Mouse (Mus musculus) adrenal gland, adult 18-20 months (tissue): ENCODE measurements at regions not wholly inside any gene's neighbourhood (a gene's known extent, or its start where the extent isn't known, plus 50 kb on each side); places are given as distances from the start of the nearest gene placed in this dataset.

Source experiments
- DNase-seq, 2 experiments: peaks; one replicate each; pipeline ENCODE4 v3.0.0; 2021 to 2022; ENCODE audit warnings: low spot score in 2 of 2

DNA sequence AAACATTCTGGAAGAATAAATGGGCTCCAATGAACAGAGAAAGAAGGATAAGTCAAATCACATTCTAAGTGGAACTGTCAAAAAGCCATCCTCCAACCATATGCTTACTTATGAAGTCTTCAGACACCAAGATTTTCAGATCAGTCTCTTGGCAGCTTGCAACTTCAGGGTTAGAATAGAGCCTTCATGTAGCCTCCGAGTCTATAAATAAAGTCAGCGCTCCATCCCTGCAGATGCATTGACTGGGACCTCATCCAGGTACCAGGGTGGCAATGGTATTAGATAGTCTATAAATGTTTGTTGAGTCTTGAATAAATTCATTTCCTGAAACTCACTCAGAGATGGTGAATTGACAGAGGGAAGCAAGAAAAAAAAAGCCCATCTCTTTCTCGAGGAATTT lies 107.2 kb upstream of the Eepd1 start:
- no peak for DNase-seq

DNA sequence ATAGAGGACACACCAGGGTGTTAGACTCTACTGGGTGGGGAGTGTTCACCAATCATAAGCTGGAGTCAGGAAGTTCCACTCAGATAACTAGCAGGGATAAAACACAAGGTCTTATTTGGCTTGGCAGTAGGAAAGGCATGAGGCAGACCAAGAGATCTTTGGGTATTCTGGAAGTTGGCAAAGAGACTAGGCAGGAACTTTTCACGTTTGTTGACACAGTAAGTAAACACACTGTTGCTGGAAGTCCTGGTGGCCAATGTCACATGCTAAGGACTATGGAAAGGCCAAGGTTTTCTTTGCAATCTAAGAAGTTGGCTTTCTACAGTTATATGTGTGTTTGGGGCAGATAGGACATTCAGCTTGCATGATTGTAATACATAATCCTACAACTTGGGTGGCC lies 105.1 kb upstream of the Eepd1 start:
- no peak for DNase-seq

DNA sequence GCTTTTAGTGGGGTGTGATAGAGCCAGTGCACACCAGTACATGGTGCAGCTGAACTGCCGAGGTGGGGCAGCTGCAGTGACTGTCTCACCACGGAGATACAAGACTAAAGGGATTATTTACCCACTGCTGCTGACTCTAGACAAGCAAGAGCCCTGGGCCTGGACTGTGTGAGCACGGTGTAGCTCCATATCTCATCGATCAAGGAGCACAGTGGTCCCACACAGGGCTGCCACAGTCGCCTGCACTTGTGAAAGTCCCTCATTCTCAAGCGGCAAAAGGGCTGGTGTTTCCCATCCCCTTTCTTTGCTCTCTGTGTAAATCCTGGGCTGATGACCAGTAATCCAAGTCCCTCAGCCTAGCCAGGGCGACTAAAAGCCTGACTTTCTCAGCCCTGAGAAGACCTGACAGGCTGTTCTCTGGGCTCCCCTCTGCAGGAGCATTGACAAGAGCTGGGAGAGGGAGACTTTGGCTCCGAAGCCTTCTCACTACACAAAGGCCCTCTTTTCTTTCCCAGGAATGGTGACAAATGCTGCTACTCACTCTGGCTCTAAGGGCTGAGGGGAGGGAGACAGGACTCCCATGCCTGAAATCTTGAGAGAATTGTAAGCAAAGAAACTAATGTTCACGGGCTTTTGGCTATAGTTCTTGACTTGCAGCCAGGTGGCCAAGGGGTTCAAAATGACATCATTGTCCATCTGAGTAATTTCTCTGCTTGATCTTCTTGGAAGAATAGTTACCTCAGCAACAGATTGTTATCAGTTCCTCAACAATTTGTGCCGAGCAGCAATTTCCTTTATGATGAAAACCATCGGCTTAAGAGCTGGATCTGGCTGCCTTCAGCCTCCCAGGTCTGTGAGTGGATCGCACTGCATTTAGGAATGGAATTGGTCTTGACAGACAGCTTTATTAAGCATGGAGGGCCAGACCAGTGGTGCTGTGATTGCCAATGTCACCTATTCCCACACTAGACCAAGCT lies 103.3 kb upstream of the Eepd1 start:
- peak in 1 of 2 experiments; percentile 1 for DNase-seq

DNA sequence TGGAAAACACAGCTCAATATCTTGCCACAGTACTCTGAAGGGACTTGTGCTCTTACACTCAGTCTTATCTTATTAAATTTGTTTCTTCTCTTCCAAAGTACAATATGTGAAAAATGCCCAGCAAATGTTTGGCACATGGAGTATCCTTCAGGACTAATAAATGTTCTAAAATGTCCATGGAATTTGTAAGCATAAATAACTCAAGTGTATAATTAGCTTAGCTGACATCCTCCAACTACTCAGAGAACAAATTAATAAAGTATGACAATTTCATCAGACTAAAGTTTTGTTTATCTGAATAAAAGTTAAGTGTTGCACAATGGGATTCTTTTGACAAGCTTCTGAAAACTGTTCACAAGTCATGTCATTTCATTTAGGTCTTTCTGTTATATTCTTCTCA lies 96.0 kb upstream of the Eepd1 start:
- DNase-seq: no peak

DNA sequence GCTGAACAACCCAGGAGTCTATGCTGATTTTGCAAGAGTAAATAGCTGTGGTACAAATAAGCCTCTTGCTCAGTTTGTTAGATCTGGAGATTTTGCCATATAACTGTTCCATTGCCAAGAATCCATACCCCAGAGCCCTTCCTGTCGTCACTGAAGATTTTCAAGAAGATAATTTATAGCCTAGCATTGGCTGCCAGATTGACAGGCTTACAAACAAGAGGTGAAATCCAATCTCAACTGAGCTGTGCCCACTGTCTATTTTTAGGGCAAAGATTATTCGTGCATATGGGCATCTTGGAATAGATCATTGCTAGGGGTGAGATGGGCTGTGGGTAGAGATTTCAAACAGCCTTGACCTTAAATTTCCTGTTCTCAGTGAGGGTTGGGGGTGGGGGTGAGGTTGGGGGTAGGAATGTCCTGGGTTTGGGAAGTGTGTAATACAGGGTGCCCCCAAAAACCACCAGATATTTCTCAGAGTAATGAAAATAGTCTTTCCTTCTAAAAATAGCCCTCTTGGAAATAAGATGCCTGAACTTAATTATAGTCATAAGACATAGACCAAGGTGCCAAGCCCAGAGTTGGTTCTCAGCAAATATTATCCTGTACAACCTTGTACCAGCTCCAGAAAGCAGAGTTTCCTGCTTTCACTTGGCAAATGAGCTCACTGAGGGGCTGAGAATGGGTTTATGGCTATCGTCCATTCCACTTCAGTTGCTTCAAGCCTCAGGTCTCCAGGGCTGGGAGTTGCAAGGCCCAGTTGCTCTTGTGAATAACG lies 93.3 kb upstream of the Eepd1 start:
- no peak for DNase-seq

DNA sequence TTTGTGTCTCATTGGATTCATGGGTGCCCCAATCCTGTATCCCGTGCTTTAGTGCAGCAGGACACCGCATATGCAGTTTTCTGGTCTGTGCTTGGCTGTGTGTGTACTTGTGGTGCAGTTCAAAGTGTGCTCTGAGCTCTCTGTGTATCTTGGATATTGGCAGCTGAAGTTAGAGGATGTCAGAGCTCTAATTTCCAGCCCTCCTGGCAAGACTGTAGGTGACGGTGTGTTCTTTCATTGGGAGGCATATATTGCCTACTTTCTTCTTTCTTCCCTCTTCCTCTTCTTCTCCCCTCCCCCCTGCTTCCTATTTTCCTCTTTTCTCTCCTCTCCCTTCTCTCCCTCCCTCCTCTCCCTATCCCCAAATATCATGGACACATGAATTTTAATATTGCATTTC lies 92.0 kb upstream of the Eepd1 start:
- DNase-seq: no peak

DNA sequence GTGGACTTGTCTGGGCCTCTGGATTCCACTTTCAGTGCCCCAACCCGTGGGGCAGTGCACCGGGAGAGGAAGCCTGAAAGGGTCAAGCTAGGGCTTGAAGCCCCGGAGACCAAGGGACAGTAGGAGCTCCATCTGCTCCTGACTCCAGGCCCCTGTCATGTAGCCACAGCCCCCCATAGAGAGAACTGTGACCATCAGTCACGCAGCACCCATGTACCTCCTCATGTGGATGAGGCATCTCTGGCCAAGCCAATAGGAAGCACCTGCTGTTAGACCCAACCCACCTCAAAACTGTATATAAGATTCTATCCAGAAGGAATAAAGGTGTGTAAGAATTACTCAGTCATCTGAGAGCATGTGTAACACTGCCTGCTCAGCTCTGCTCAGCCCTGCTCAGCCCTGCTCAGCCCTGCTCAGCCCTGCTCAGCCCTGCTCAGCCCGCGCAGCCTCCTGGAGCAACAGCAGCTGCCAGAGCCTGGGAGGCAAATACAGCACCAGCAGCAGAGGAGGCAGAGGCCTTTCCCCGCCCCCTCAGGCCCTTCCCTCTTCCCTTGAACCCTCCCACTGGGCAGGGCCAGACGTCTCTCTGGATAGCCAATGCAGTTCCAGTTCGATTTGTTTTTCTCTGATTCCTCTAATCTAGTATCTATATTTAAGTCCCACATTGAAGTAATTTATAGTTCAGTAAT lies 80.6 kb upstream of the Eepd1 start:
- peak; percentile 6 to 26 for DNase-seq

DNA sequence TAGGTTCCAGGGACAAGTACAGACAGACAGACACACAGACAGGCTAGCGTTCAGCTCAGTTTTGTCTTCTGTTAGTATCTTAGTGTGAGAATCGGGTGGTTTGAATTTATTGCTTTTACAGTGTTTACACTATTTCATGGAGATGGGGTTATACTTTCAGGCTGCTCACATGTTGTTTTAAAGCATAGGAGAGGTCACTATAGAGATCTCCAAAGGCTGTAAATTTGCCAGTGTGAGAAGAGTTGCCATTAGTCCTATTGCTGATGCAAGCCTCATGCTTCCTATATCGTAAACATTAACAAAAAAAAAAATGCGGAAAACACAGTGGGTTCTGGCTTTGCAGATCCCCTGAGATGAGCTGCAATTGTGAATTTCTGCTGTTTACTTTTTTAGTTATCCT lies 75.5 kb upstream of the Eepd1 start:
- no peak for DNase-seq

DNA sequence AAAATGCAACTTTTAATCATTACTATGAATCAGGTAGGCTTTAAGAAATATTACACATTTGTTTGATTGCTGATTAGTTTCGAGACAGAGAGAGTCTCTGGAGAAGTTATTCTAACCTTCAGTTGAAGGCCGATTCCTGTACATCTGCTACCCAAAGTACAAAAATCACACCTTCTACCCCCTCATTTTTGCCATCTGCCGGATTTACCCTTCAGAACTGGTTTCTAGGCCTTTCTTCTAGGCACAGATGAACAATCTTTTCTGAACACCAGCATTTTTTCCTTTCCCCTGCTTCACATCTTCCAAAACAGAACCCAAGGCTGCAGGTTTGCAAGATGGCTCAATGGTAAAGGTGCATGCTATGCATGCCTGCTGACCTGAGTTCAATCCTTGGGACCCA lies 72.8 kb upstream of the Eepd1 start:
- DNase-seq: no peak

DNA sequence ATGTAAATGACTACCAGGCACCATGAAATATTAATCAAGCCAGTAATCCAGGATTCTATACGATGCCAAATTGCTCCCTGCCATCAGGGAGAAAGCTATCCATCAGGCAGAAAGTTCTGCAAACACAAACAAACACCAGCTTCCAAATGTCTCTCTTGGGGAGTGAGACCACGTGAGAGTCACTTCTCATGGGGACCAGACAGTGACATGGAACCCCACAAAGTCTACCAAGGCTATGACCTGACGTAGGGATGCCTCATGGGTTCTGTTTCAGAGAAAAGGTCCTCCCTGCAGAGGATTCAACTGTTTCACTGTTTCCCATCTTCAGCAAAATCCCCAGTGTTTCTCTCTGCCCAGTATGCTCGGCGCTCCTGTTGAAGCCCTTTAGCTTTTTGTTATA lies 71.6 kb upstream of the Eepd1 start:
- DNase-seq: no peak

DNA sequence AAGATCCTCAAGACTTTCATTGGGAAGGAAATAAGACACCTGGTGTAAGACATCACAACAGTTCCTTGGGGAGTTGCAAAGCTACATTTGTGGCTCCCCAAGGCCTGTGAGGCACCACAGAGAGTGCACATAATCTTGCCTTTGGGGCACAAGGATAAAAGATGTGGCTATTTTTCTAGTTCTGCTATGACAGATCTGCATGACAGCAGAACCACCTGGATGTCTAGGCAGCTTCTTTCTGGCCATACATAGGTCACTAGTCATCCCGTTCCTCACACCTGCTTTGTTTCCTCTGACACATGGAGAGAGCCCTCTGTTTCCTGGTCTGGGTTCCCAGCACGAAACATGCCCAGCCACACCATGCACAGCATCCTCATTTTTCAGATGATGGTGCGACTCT lies 67.5 kb upstream of the Eepd1 start:
- no peak for DNase-seq

DNA sequence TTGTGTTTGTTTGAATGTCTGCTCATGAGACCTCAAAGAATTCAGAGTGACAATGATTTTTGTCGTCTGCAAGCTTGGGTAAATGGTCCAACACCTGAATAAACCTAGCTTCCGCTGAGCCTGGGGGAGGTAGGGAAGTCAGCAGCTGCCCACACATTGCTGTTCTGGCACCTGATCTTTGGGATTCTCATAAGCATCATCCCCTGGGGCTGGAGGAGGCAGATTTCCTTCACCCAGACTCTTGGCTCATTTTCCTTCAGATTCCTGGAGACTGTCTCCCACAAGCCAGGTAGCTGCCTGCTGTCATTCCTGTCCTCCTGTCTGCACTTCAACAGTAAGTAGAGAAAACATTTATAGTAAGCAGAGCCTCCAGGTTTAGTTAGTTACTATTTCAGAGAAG lies 67.0 kb upstream of the Eepd1 start:
- no peak for DNase-seq

DNA sequence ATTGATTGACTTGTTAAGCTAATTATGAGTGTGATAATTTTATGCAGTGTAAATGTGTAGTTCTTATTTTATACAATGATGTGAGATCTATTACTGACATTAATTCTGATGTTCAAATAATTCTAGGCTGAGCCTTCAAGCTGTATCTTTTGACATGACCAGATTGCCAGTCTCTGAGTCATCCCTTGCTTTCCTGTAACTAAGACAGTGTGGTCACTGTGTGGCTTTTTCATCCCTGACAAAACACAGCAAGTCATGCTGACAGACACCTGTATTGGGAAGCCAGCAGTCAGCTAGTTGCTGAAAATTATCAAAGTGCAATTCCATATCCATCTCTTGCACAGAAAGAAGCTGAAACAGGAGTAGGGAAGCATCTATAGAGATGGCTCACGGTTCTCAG lies 54.4 kb upstream of the Eepd1 start:
- no peak for DNase-seq

DNA sequence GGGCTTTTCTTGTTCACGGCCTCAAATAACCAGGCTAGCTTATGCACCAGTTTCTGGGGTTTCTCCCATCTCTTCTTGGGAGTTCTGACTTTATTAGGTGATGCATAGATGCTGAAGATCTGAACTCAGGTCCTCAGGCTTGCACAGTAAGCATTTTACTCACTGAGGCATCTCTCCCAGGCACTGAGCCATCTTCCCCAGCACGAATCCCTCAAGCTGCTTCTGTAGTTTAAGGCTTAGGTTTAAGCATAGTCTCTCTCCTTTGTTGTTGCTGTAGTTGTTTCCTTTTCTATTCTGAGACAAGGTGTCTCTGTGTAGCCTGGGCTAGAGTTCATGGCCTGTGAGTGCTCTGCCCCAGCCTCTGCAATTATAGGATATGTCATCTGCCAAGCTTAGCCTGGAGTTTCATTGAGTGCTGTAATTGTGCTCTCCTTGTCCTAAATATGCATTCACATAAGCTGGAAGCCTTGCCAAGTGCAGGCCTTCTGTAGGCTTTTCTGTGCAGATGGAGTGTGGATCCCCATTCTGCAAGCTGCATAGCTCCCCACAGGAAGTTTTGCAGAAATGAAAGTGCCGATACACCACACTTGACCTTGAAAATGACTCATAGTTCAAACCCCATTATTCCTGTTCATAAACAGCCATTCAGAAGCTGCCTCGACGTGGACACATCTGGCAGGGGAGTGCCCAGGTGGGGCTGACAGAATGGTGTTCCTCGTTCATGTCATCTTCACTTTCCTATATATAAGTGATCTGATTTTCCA lies 51.7 kb upstream of the Eepd1 start:
- DNase-seq: no peak
